Mouse (Mus musculus) C2C12 (cell line): Measurements from ENCODE around the gene Slc1a3.

Experiments
- CEBPB ChIP-seq: IDR thresholded peaks from one replicate; pipeline ENCODE4 v1.6.1; 2011; ENCODE audit warnings: low read depth, mild to moderate bottlenecking, control low read depth, moderate library complexity
- CTCF ChIP-seq: IDR thresholded peaks from one replicate; pipeline ENCODE4 v1.5.1; 2011; ENCODE audit not compliant: control insufficient read depth, insufficient read depth, insufficient read length
- FOSL1 ChIP-seq: IDR thresholded peaks from one replicate; pipeline ENCODE4 v1.8.0; 2011; ENCODE audit warnings: mild to moderate bottlenecking, low read length; ENCODE audit not compliant: poor library complexity, insufficient read depth, severe bottlenecking
- MAX ChIP-seq: IDR thresholded peaks from one replicate; pipeline ENCODE4 v1.6.1; 2011; ENCODE audit warnings: mild to moderate bottlenecking, control low read depth
- MYOD1 ChIP-seq: IDR thresholded peaks from one replicate; pipeline ENCODE4 v1.6.1; 2011; ENCODE audit warnings: low read depth; ENCODE audit not compliant: control insufficient read depth, insufficient read length
- MYOG ChIP-seq: IDR thresholded peaks from one replicate; pipeline ENCODE4 v1.6.1; 2011; ENCODE audit not compliant: control insufficient read depth, insufficient read length; ENCODE audit errors: extremely low read depth

- TF ChIP-seq MAX (no peak), CTCF (no peak), MYOD1 (no peak), FOSL1 (no peak), MYOG (no peak), CEBPB (no peak)
These were observed 4.0 kb downstream of the Slc1a3 start for GRCm38 (mm10) chr15:8706613-8707012.
